Mouse (Mus musculus) embryonic facial prominence, embryonic 10.5 days (tissue): Measurements from ENCODE around the gene Cep350. TPM values are rescaled to one million over a fixed set of nuclear protein-coding genes. Genes with fewer than 3 reads are reported as not detected.

ENCODE experiments used
- DNase-seq: peaks from one replicate; pipeline ENCODE4 v3.0.0-alpha.2; 2017; ENCODE audit warnings: low spot score
- H3K27ac ChIP-seq: fragments of 300-500 bp; sonication (generic); replicated peaks from 2 replicates; pipeline ENCODE4 v1.5.1; 2016; ENCODE audit warnings: mild to moderate bottlenecking
- H3K27me3 ChIP-seq: fragments of 300-500 bp; sonication (generic); replicated peaks from 2 replicates; pipeline ENCODE4 v1.6.1; 2016; ENCODE audit warnings: low read depth, mild to moderate bottlenecking; ENCODE audit not compliant: poor library complexity, severe bottlenecking
- H3K36me3 ChIP-seq: fragments of 300-500 bp; sonication (generic); replicated peaks from 2 replicates; pipeline ENCODE4 v1.6.1; 2016; ENCODE audit warnings: mild to moderate bottlenecking, moderate library complexity
- H3K4me1 ChIP-seq: fragments of 300-500 bp; sonication (generic); 2 replicates; pipeline ENCODE4 v1.6.1; 2016
- H3K4me3 ChIP-seq: fragments of 300-500 bp; sonication (generic); 2 replicates; pipeline ENCODE4 v1.5.1; 2016; ENCODE audit warnings: mild to moderate bottlenecking, moderate library complexity
- H3K9me3 ChIP-seq: fragments of 300-500 bp; sonication (generic); 2 replicates; pipeline ENCODE4 v1.6.1; 2016; ENCODE audit warnings: mild to moderate bottlenecking
- WGBS: fragments of 180-500 bp; shearing (Covaris S2); methylation state at CpG from one replicate; pipeline ENCODE4 v1.1.7; 2016; 5-methylcytosine and 5-hydroxymethylcytosine counted together
- polyA plus RNA-seq: library from polyadenylated mRNA; unstranded; fragments of >200 nt; fragmentation: Nextera tagmentation; extraction: Ambion mirVana; gene quantifications from 2 replicates; pipeline ENCODE4 v1.2.1, GENCODE M21; 2016

Gene Cep350
- polyA plus RNA-seq, 1 experiment from 2014 or later, result 8.2 TPM

DNA sequence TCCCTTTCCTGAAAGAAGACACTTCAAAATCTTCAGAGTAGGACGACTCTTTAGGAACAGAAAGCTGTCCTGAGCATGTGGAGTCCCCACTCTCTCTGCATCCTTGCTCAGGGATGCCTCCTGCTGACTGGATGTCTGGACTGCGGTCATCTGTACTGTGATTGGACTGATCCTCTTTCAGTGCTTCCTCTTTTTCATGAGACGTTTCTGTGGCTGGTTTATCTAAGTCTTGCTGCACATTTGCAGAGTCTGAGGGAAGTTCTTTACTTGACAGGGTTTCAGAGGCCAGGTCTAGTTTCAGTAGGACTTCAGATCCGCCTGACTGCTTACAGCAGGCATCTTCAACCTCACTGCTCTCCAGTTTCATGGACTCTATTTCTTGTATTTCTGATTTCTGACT, 110.1 kb downstream of the Cep350 start:
- DNase-seq, result no peak
- H3K27me3 ChIP-seq, result no peaks in the 10 kb centered on the region
- H3K27ac ChIP-seq, result no peak overlapping the region
- 77% methylated on average over 4 of the region's 4 CpGs for WGBS
- no peaks in the 10 kb centered on the region for H3K4me1 ChIP-seq
- H3K36me3 ChIP-seq, result peaks cover 91% of the 10 kb centered on the region
- H3K4me3 ChIP-seq, result no peak overlapping the region
- no peaks in the 10 kb centered on the region for H3K9me3 ChIP-seq

DNA sequence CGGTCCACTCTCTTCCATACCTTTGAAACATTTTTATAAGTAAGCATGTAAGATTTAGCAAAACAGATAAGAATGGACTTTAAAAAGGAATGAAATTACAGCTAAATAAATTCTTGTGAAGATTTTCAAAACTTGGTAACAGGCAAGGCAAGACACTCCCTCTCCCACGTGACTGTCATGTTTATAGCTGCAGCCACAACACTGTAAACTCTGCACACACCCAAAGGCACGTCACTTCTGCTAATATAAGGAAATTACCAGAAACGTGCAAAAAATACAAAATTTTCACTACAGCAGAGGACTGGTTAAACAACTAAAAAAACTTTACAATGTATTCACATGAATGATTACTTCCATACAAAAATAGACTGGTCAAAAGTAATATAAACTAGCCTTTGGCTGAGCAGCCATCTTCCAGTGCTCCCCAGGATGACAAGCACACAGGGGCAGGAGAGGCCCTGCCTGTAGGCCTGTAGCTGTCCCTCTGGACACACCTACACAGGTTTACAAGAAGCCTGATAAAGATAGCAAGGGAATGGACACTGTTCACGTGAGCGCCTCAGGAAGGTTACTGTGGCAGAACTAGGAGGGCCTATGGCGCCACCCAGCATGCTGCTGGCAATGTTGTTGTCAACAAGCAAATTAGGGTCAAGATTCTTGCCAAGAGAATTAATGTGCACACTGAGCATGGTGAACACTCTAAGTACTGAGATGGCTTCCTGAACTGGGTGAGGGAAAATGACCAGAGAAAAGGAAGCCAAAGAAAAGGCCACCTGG, 117.9 kb downstream of the Cep350 start:
- 88% methylated on average over 7 of the region's 7 CpGs for WGBS
- Histone ChIP-seq H3K4me1 (no peaks in the 10 kb centered on the region), H3K27ac (no peak overlapping the region), H3K9me3 (no peaks in the 10 kb centered on the region), H3K36me3 (peaks cover 76% of the 10 kb centered on the region), H3K27me3 (no peaks in the 10 kb centered on the region), H3K4me3 (no peak overlapping the region)
- DNase-seq, result no peak

DNA sequence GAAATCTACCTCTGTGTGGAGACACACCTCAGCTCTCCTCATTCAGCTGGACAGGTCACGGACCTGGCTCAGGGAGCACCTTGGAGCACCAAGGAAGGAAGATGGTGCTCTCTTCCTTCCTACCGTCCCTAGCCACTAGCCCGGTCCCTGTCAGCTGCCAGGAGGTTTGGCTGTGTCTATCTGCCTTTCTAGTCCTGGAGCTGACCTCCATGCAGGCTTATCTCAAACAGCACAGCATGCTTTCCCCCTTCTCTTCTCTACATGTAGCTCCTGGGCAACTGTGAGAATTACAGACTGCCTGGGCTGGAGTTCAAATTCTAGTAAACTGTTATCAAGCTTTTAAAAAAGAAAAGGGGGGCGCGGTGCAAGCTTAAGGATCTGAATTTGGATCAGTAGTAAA, 120.0 kb downstream of the Cep350 start:
- Histone ChIP-seq H3K27me3 (no peaks in the 10 kb centered on the region), H3K4me1 (no peaks in the 10 kb centered on the region), H3K4me3 (no peak overlapping the region), H3K27ac (no peak overlapping the region), H3K9me3 (no peaks in the 10 kb centered on the region), H3K36me3 (peaks cover 67% of the 10 kb centered on the region)
- DNase-seq, result no peak
- WGBS, result 98% methylated on average over 5 of the region's 5 CpGs

DNA sequence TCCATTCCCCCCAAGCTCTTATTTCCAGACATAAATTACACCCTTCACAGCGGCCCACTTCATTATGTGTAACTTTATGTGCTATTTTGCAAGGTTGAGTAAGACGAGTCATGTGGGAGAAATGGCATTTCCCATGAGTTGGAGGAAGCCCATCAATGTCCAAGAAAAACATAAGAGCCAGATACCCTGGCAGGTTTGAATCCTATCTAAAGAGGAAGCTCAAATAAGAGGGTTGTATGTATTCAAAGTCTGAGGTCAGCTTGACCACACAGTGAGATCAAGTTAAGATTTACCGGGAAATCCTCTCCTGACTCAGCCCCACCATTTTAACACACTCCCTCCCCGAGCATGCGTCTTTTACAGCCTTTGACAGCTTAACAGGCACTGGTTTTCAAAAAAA, 128.8 kb downstream of the Cep350 start:
- 92% methylated on average over 5 of the region's 5 CpGs for WGBS
- Histone ChIP-seq H3K4me1 (no peaks in the 10 kb centered on the region), H3K27me3 (no peaks in the 10 kb centered on the region), H3K27ac (no peak overlapping the region), H3K9me3 (no peaks in the 10 kb centered on the region), H3K36me3 (peaks cover 40% of the 10 kb centered on the region), H3K4me3 (no peak overlapping the region)
- no peak for DNase-seq

DNA sequence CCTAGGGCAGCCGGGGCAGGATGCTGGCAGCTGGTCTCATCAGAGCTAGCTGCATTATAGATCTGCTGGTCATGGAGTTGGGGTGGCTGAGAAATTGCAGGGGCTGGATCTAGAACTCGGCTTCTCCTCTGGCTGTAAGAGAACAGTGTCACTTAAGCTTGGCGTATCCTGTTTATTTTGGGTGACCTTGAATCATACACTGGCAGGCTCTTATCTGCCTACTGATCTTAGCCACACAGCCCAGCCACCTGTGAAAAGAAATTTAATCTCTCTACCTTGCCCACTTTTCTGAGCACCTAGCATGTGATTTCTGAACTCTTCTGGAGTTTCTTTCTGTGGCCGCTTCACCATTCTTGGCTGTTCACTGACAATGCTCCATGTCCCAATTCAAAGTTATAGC, 129.5 kb downstream of the Cep350 start:
- Histone ChIP-seq H3K36me3 (peaks cover 36% of the 10 kb centered on the region), H3K27me3 (no peaks in the 10 kb centered on the region), H3K4me1 (no peaks in the 10 kb centered on the region), H3K27ac (no peak overlapping the region), H3K9me3 (no peaks in the 10 kb centered on the region), H3K4me3 (no peak overlapping the region)
- no peak for DNase-seq
- 85% methylated on average over 4 of the region's 4 CpGs for WGBS

DNA sequence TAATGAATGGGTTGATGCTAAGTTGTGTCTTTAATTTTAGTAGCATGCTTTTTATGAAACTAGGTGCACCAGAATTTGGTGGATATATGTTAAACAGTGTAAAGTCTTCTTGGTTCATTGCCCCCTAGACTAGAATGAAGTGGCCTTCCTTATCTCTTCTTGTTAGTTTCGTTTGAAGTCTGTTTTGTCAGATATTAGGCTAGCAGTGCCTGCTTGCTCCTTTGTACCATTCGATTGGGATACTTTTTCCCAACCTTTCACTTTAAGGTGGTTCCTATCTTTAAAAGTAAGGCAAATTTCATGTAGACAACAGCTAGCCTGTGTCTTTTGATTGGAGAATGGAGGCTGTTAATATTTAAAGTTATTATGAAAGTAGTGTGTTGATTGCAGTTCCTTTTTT, 137.4 kb downstream of the Cep350 start:
- H3K27ac ChIP-seq, result no peak overlapping the region
- 84% methylated on average over 2 of the region's 2 CpGs for WGBS
- DNase-seq, result no peak
- H3K4me1 ChIP-seq, result no peaks in the 10 kb centered on the region
- no peaks in the 10 kb centered on the region for H3K9me3 ChIP-seq
- no peak overlapping the region for H3K4me3 ChIP-seq
- no peaks in the 10 kb centered on the region for H3K27me3 ChIP-seq
- H3K36me3 ChIP-seq, result no peaks in the 10 kb centered on the region

DNA sequence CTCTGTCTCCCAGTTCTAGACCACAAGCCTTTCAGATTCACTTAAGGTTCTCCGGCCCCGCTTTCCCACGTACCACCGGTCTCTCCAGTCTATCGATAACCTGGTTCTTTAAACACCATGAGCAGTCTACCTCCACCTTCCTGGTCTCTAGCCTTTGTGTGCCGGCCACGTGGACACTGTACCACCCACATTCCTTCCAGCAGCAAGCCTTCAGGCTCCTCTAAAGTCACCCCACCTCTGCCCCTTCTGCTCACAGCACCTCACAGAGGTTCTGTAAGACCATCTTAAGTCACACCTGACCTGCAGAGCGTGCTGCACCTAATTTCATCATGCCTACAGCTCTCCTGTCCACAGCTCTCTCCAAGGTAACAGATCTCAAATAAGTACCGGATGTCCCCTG, 139.4 kb downstream of the Cep350 start:
- no peaks in the 10 kb centered on the region for H3K4me1 ChIP-seq
- no peak overlapping the region for H3K4me3 ChIP-seq
- DNase-seq, result no peak
- H3K27ac ChIP-seq, result no peak overlapping the region
- no peaks in the 10 kb centered on the region for H3K27me3 ChIP-seq
- 86% methylated on average over 9 of the region's 9 CpGs for WGBS
- H3K9me3 ChIP-seq, result no peaks in the 10 kb centered on the region
- no peaks in the 10 kb centered on the region for H3K36me3 ChIP-seq

DNA sequence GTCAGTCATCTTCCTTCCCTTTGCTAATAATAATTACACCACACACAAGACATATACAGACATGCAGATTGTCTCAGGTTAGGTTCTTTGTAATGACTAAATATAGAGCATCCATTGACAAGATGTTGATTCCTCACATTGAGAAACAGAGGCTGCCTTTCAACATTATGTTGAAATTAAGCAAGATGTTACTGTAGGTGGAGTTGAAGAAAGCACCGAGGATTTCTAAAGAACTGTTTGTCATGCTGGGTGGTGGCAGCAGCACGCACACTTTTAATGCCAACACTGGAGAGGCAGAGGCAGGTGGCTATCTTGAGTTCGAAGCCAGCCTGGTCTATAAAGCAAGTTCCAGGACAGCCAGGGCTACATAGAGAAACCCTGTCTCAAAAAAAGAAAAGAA, 141.1 kb downstream of the Cep350 start:
- Histone ChIP-seq H3K27me3 (no peaks in the 10 kb centered on the region), H3K36me3 (no peaks in the 10 kb centered on the region)
- WGBS, result 91% methylated on average over 3 of the region's 3 CpGs

DNA sequence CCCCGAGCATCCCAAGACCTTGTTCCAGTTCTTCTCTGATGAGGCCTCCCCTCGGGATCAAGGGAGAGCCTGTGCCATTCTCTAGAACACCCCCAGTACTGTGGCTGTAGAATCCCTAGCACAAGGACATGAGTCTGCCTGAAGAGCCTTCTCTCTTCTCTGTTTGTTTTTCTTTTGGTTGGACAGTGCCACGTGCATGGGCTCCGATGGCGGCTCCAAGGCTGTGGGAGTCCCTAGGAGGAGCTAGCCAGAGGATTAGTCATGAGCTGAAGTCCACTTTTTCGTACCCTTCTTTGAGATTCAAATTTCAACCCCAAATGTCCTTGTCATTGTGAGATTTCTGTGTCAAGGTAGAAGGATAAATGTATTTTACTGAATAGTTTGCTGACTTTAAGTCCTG, 142.2 kb downstream of the Cep350 start:
- Histone ChIP-seq H3K4me1 (peaks cover 7% of the 10 kb centered on the region; the same call in 1 of the 2 replicates), H3K9me3 (no peaks in the 10 kb centered on the region), H3K4me3 (no peak overlapping the region), H3K27ac (no peak overlapping the region), H3K36me3 (no peaks in the 10 kb centered on the region), H3K27me3 (no peaks in the 10 kb centered on the region)
- no peak for DNase-seq
- WGBS, result 77% methylated on average over 6 of the region's 6 CpGs

More for the DNA sequence above, 141.1 kb downstream of the Cep350 start:
- no peak for DNase-seq
- Histone ChIP-seq H3K9me3 (no peaks in the 10 kb centered on the region), H3K4me1 (peaks cover 7% of the 10 kb centered on the region; the same call in 1 of the 2 replicates), H3K27ac (no peak overlapping the region), H3K4me3 (no peak overlapping the region)

DNA sequence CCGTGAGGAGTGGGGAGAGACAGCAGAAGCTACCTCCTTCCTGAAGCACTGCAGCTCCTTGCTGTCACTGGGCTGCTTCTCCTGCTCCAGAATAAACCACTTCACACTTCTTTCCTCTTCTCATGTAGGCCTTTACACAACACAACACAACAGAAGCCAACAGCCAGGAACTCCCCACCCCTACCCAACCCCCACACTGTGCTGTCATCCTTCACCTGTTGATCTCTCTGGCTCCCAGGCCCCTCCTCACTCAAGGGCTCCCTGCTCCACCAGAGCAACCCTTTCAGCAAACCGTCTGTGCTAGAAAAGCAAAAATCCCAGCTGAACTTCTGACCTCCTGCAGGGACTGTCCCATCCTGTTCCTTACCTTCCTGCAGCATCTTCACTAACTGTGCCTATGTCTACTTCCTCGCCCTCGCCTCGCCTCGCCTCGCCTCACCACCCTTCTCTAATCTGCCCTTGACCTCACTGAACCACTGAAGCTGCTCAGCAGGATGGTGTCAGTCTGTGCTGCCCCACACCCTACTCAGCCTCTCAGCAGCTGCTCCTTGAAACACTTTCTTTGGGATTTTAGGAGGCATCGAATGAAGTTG, 145.3 kb downstream of the Cep350 start:
- H3K27ac ChIP-seq, result no peak overlapping the region
- 59% methylated on average over 8 of the region's 8 CpGs for WGBS
- no peaks in the 10 kb centered on the region for H3K36me3 ChIP-seq
- H3K4me3 ChIP-seq, result no peak overlapping the region
- DNase-seq, result no peak
- H3K9me3 ChIP-seq, result no peaks in the 10 kb centered on the region
- no peaks in the 10 kb centered on the region for H3K27me3 ChIP-seq
- peaks cover 7% of the 10 kb centered on the region; the same call in 1 of the 2 replicates for H3K4me1 ChIP-seq

DNA sequence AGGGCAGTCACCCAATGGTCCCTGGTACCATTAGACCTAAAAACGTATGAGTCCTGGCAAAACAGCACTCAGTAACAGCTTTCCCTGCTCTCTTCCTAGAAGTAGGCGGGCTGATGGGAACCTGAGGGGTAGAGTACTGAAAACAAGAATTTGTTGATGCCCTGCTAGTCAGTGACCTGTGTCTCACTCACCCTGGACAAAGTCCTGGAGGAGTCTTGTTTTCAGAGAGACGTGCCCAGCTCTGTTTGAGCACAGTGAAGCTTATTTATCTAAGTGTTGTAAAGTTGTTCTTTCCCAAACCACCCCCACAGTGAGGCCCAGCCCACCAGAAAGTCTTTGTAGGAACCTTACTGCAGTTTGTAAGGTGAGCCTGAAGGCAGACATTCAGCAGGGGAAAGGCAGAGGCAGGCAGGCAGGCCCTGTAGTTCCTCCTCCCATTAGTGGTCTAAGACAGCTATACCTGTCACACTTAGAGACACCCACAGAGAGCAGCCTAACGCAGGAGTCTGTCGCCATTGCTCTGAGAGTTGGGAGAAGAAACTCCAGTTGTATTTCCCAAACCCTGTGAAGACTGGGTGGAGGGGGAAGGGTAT, 146.2 kb downstream of the Cep350 start:
- no peak for DNase-seq
- WGBS, result 46% methylated on average over 5 of the region's 5 CpGs
- H3K36me3 ChIP-seq, result no peaks in the 10 kb centered on the region
- peaks cover 7% of the 10 kb centered on the region; the same call in 1 of the 2 replicates for H3K4me1 ChIP-seq
- H3K9me3 ChIP-seq, result no peaks in the 10 kb centered on the region
- H3K27me3 ChIP-seq, result no peaks in the 10 kb centered on the region
- no peak overlapping the region for H3K4me3 ChIP-seq
- H3K27ac ChIP-seq, result no peak overlapping the region

DNA sequence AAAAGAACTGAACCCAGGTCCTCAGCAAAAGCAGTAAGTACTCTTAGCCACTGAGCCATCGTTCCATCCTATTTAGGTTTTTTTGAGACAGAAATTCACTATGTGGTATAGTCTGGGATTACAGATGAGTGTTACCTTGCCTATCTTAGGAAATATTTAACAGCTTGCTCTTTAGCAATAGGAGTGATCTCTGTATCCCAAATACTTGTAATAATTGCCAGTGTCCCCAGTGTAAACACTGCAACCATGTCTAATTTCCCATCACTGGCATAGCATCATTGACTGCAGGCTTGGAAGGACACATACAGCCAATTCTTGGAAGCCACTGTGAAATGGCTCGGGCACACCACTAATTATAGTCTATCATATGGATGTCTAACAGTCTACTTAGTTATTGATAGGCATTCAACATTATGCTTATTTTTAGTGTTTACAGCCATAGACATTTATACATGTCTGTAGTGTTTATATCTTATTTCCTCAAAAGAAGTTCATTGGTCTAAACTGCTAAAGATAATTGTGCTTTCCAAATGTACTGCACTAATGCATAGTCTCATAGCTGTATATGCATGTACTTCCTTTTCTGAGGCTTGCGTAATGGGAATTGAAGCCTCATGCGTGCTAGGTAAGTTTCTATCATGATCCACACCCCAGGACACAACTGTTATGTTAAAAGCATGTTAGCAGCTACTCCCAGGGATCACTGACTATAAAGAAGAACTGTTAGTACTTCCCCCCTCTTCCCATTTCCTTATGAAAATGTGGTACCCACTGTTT, 146.9 kb downstream of the Cep350 start:
- H3K9me3 ChIP-seq, result no peaks in the 10 kb centered on the region
- H3K36me3 ChIP-seq, result no peaks in the 10 kb centered on the region
- H3K27me3 ChIP-seq, result no peaks in the 10 kb centered on the region
- H3K4me1 ChIP-seq, result peaks cover 7% of the 10 kb centered on the region; the same call in 1 of the 2 replicates
- WGBS, result 90% methylated on average over 4 of the region's 4 CpGs
- H3K27ac ChIP-seq, result no peak overlapping the region
- DNase-seq, result no peak
- no peak overlapping the region for H3K4me3 ChIP-seq
